Mouse (Mus musculus) megakaryocyte-erythroid progenitor cell, adult 5-6 weeks (primary cell): ENCODE measurements around the gene Cfap97d1. TPM values are rescaled to one million over a fixed set of nuclear protein-coding genes. Genes with fewer than 3 reads are reported as not detected.

Source experiments
- ATAC-seq: replicated peaks from 2 replicates; pipeline ENCODE4 v1.8.0; 2016; ENCODE audit warnings: mild to moderate bottlenecking, inconsistent platforms; ENCODE audit not compliant: severe bottlenecking, poor library complexity, low FRiP score, low TSS enrichment
- total RNA-seq, 2 experiments: library from RNA; stranded (forward) in 1 of 2; stranded (reverse) in 1 of 2; fragments of 200-1000, 215-1000 nt in 1 of 2; fragments of >200 nt in 1 of 2; fragmentation: Nextera tagmentation in 1 of 2; gene quantifications; 2 replicates each; pipeline ENCODE4 v1.2.3; 2014 to 2017

Gene Cfap97d1
- total RNA-seq (2014; fragmentation: Nextera tagmentation) (not detected in 2 replicates), total RNA-seq (2017) (not detected in 2 replicates)

GRCm38 (mm10) chr11:101984054-101985025 is at the start of gene Cfap97d1:
TSS of gene Cfap97d1 (plus strand) at chr11:101984279.
- peak; percentile 66 for ATAC-seq

GRCm38 (mm10) chr11:101935743-101936142 is 48.3 kb upstream of the Cfap97d1 start:
- ATAC-seq: no peak

DNA sequence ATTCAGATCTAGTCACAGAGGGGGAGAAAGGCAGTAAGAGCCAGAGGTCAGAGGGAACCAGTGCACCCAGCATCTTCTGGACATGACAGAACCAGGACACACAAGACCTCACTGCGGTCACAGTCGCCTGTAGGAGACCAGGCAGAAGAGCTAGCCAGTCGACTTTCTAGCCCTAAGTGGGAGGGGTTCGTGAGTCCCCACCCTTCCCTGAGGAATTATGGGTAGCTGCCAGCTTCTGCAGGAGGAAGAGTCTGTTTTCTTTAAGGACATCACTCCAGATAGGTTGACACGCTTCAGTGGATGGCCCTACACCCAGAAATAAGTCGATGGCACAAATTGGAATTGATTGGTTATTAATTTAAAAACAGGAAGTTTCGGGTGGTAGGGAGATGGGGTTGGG is 47.7 kb upstream of the Cfap97d1 start:
- ATAC-seq: no peak

DNA sequence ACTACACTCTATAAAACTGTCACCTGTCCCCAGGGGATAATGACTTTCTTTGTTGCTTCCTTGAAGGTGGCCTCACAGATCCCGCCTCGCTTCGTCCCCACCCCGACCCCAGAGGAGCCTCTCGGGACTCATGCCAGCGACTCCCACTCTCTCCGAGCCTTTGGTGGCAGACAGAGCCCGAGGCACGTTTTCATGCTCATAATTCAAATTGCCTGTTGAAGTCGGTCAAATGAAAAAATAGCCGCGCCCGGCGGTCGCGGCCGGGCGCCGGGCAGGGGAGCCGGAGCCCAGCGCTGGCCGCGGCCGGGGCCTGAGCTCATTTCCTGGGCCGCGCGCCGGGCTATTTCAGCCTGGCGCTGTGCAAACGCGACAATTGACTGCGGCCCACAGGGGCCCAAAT is 47.0 kb upstream of the Cfap97d1 start:
- no peak for ATAC-seq

- no peak for ATAC-seq
Measured at GRCm38 (mm10) chr11:101943055-101943454, 41.0 kb upstream of the Cfap97d1 start.

DNA sequence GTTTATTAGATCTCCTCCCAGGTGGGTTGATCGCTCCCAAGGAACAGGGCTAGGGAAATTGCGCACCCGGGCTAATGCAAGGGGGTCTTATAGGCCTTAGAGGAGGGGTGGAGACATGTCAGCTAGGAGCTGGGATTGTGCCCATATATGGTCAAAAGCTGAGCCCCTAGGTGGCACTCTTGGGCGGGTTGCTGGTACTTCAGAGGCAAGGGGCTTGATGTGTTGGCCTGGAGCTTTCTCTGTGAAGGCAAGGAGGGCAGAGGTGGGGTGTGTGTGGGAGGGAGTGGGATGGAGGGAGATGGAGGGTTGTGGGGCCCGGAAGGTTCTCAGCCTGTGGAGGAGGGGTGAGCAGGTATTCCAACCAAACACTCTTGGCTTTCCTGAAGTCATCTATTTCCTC is 37.6 kb upstream of the Cfap97d1 start:
- no peak for ATAC-seq

- no peak for ATAC-seq
Measured at GRCm38 (mm10) chr11:101950021-101950420, 34.1 kb upstream of the Cfap97d1 start.

GRCm38 (mm10) chr11:101952541-101953341 is 31.3 kb upstream of the Cfap97d1 start:
- ATAC-seq: peak; percentile 45; the same call in 1 of the 2 replicates

DNA sequence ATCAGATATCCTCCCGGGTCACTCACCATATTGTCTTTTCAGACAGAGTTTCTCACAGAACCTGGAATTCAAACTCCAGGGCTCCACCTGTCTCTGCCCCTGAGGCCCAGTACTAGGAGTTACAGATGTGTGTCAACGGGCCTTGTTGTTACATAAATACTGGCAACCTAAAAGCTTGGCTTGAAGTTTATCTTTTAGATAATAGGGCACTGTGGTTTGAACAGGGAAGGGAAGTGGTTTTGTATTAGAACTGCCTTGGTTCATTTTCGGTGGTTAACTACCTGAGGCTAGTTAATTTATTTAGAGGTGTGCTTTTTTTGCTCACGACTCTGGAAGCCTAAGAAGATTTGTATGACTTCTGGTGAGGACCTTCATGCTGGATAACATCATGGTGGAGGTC is 30.6 kb upstream of the Cfap97d1 start:
- ATAC-seq: no peak

- ATAC-seq: no peak
Measured at GRCm38 (mm10) chr11:101957476-101957875, 26.6 kb upstream of the Cfap97d1 start.

- no peak for ATAC-seq
Measured at GRCm38 (mm10) chr11:101963043-101963442, 21.0 kb upstream of the Cfap97d1 start.

- ATAC-seq: no peak
Measured at GRCm38 (mm10) chr11:101963473-101964291, 20.4 kb upstream of the Cfap97d1 start.

DNA sequence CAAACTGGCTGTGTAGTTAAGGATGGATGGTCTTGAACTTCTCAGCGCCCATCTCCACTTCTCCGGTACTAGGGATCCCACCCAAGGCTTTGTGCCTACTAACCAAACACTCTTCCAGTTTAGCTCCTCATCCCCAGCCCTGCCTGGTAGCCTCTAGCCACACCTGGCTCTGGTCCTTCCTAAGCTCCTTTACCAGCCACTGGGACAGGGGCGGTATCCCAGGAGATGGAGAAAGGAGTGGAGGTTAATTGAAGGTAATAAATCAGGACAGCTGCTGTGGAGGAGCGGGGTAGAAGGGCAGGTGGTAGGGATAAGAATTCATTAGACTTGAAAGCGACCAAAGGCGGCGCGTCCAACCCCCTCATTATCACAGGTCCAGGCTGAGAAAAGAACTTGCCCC is 19.4 kb upstream of the Cfap97d1 start:
- no peak for ATAC-seq

- no peak for ATAC-seq
Measured at GRCm38 (mm10) chr11:101965553-101965952, 18.5 kb upstream of the Cfap97d1 start.

DNA sequence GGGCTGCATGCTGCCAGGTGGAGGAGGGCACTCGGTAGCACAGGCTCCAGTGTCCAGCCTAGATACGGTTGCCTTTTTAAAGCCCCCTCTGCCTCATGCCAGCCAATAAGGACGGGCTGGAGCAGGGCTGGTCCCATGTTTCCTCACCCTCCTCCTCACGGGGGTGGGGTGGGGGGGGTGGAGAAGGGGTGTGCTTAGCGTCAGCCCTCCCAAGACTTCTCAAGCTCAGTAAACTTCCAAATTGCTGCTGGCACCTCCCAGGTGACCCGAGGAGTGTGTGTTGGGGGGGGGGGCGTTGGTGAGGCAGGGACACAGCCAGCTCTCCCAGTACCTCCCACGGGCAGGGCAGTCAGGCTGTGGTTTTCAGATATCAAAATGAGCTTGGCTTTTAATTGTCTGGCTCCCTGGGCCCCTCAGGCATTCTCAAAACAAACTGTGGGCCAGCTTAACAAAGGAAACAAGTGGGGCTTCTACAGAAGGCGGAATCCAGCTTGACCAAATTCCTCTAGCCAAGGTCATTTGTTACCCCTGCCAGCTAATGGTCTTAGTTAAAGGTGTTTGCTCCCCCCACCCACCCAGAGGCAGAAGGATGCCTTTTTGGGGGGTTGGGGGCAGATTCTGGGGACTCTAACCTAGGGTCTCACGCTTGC is 17.0 kb upstream of the Cfap97d1 start, which contains the start of gene Sost:
Sost (minus strand) TSS at position 51 of the 650 bp plus-strand sequence.
- no peak for ATAC-seq

GRCm38 (mm10) chr11:101968311-101968710 is 15.8 kb upstream of the Cfap97d1 start:
- ATAC-seq: no peak

DNA sequence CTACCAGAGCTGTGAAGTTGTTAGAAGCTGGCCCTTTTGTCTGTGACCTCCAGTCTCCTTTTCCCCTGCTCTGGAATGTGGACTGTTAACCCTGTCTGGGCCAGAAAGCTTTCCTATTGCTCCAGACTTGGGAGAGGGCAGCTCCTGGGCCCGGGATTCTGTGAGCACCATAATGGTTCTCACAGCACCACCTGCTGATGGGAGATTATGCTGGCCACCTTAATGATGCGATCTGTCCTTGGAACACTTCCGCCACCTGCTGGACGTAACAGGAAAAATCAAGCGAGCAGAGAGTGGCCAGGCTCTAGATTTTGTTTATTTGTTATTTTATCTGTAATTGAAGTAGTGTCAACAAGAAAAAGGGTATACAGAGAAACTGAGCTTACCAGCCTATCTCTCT is 15.3 kb upstream of the Cfap97d1 start:
- peak; percentile 75 for ATAC-seq

DNA sequence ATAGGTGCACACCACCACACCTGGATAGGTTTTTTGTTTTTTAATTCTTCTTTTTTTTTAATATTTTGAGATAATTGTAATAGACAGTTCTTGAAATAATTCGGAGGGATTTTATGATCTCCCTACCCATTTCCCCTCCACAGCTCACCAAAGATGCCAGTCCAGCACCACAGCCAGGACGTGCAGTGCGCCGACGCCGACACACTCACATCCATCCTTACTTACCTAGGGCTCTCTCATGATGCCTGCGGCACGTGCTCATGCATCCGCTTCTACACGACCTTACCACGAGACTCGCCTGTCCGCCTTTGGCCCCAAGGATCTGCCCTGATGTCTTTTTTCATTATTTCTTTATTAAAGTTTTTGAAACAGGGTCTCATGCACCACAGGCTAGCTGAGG is 14.2 kb upstream of the Cfap97d1 start:
- ATAC-seq: no peak

GRCm38 (mm10) chr11:101971410-101971809 is 12.7 kb upstream of the Cfap97d1 start:
- no peak for ATAC-seq
